Mouse (Mus musculus) forebrain, embryonic 14.5 days (tissue): ENCODE measurements at regions not wholly inside any gene's neighbourhood (a gene's known extent, or its start where the extent isn't known, plus 50 kb on each side); places are given as distances from the start of the nearest gene placed in this dataset.
"Not testable (repeated sequence)": the region's sequence is repeated elsewhere in the genome, so short reads cannot be mapped to it uniquely, and the experiment has no call there.

Experiments used
- ATAC-seq: fragments of 200-750 bp; cut with Nextera tagmentation; 2 replicates; pipeline ENCODE4 v1.8.0; 2017; ENCODE audit warnings: mild to moderate bottlenecking, moderate library complexity
- DNase-seq: peaks from one replicate; pipeline ENCODE4 v3.0.0-alpha.2; 2015; ENCODE audit warnings: low spot score
- H3K27ac ChIP-seq: fragments of 300-500 bp; sonication (generic); 2 replicates; pipeline ENCODE4 v1.5.1; 2014; ENCODE audit warnings: low read depth, mild to moderate bottlenecking, control low read depth, low read length, moderate library complexity
- H3K27me3 ChIP-seq: fragments of 300-500 bp; sonication (generic); replicated peaks from 2 replicates; pipeline ENCODE4 v1.6.1; 2014; ENCODE audit warnings: low read length, control low read depth, mixed read lengths; ENCODE audit not compliant: control insufficient read depth, insufficient read depth
- H3K36me3 ChIP-seq: fragments of 300-500 bp; sonication (generic); 2 replicates; pipeline ENCODE4 v1.6.1; 2014; ENCODE audit warnings: low read length, control low read depth; ENCODE audit not compliant: control insufficient read depth, insufficient read depth
- H3K4me1 ChIP-seq: fragments of 300-500 bp; sonication (generic); 2 replicates; pipeline ENCODE4 v1.6.1; 2014; ENCODE audit warnings: antibody characterized with exemption, low read length, control low read depth; ENCODE audit not compliant: control insufficient read depth, insufficient read depth
- H3K4me2 ChIP-seq: fragments of 300-500 bp; sonication (generic); 2 replicates; pipeline ENCODE4 v1.6.1; 2014; ENCODE audit warnings: mild to moderate bottlenecking, control low read depth, low read length
- H3K4me3 ChIP-seq: fragments of 300-500 bp; sonication (generic); 2 replicates; pipeline ENCODE4 v1.5.1; 2014; ENCODE audit warnings: low read depth, low read length, control low read depth
- H3K9ac ChIP-seq: fragments of 300-500 bp; sonication (generic); 2 replicates; pipeline ENCODE4 v1.6.1; 2014; ENCODE audit warnings: mild to moderate bottlenecking, low read length, control low read depth, moderate library complexity
- H3K9me3 ChIP-seq: fragments of 300-500 bp; sonication (generic); replicated peaks from 2 replicates; pipeline ENCODE4 v1.6.1; 2016; ENCODE audit warnings: low read length, control low read depth, mixed read lengths; ENCODE audit not compliant: control insufficient read depth
- WGBS: fragments of 180-500 bp; shearing (Covaris S2); extraction: QIAGEN DNeasy Blood & Tissue Kit; methylation state at CpG from one replicate; pipeline ENCODE4 v1.1.7; 2014; 5-methylcytosine and 5-hydroxymethylcytosine counted together

GRCm38 (mm10) chr7:125152281-125152680 lies 292.2 kb upstream of the Kdm8 start:
- H3K9ac ChIP-seq, result no peak overlapping the region
- H3K36me3 ChIP-seq, result no peaks in the 10 kb centered on the region
- no peak for ATAC-seq
- H3K4me2 ChIP-seq, result no peak overlapping the region
- no peaks in the 10 kb centered on the region for H3K9me3 ChIP-seq
- no peak for DNase-seq
- WGBS, result 79% methylated on average over 5 of the region's 5 CpGs
- H3K4me3 ChIP-seq, result no peak overlapping the region
- H3K27ac ChIP-seq, result no peak overlapping the region
- no peaks in the 10 kb centered on the region for H3K27me3 ChIP-seq
- no peaks in the 10 kb centered on the region for H3K4me1 ChIP-seq

GRCm38 (mm10) chr7:125155291-125155690 lies 289.2 kb upstream of the Kdm8 start:
- no peak overlapping the region for H3K9ac ChIP-seq
- 60% methylated on average over 2 of the region's 2 CpGs for WGBS
- no peak overlapping the region for H3K4me3 ChIP-seq
- no peak for ATAC-seq
- no peaks in the 10 kb centered on the region for H3K9me3 ChIP-seq
- no peak overlapping the region for H3K27ac ChIP-seq
- DNase-seq, result no peak
- H3K36me3 ChIP-seq, result no peaks in the 10 kb centered on the region
- H3K4me1 ChIP-seq, result no peaks in the 10 kb centered on the region
- H3K4me2 ChIP-seq, result no peak overlapping the region
- H3K27me3 ChIP-seq, result no peaks in the 10 kb centered on the region

GRCm38 (mm10) chr7:125166881-125167351 lies 277.6 kb upstream of the Kdm8 start:
- DNase-seq (peak; percentile 79), ATAC-seq (peak; percentile 55; the same call in 1 of the 2 replicates)
- Histone ChIP-seq H3K27ac (no peak overlapping the region), H3K36me3 (no peaks in the 10 kb centered on the region), H3K9me3 (no peaks in the 10 kb centered on the region), H3K4me1 (no peaks in the 10 kb centered on the region), H3K9ac (no peak overlapping the region), H3K27me3 (no peaks in the 10 kb centered on the region), H3K4me3 (no peak overlapping the region), H3K4me2 (no peak overlapping the region)
- 46% methylated on average over 19 of the region's 19 CpGs for WGBS

- no peak overlapping the region for H3K27ac ChIP-seq
- DNase-seq (no peak), ATAC-seq (no peak)
- no peak overlapping the region for H3K4me2 ChIP-seq
- H3K27me3 ChIP-seq, result no peaks in the 10 kb centered on the region
- H3K4me3 ChIP-seq, result no peak overlapping the region
- H3K36me3 ChIP-seq, result no peaks in the 10 kb centered on the region
- no peaks in the 10 kb centered on the region for H3K9me3 ChIP-seq
- H3K9ac ChIP-seq, result no peak overlapping the region
- 81% methylated on average over 4 of the region's 4 CpGs for WGBS
- no peaks in the 10 kb centered on the region for H3K4me1 ChIP-seq
These were observed 276.8 kb upstream of the Kdm8 start for GRCm38 (mm10) chr7:125167666-125168065.

GRCm38 (mm10) chr7:125181548-125181947 lies 262.9 kb upstream of the Kdm8 start:
- H3K9ac ChIP-seq, result no peak overlapping the region
- no peaks in the 10 kb centered on the region for H3K36me3 ChIP-seq
- 79% methylated on average over 3 of the region's 3 CpGs for WGBS
- H3K4me3 ChIP-seq, result no peak overlapping the region
- ATAC-seq (peak; percentile 56; the same call in 1 of the 2 replicates), DNase-seq (peak; percentile 71)
- no peak overlapping the region for H3K27ac ChIP-seq
- no peaks in the 10 kb centered on the region for H3K4me1 ChIP-seq
- H3K9me3 ChIP-seq, result no peaks in the 10 kb centered on the region
- no peak overlapping the region for H3K4me2 ChIP-seq
- H3K27me3 ChIP-seq, result no peaks in the 10 kb centered on the region; the same call in 1 of the 2 replicates

GRCm38 (mm10) chr7:125182266-125182665 lies 262.2 kb upstream of the Kdm8 start:
- DNase-seq, result no peak
- no peak for ATAC-seq
- Histone ChIP-seq H3K4me1 (no peaks in the 10 kb centered on the region), H3K4me2 (no peak overlapping the region), H3K9me3 (no peaks in the 10 kb centered on the region), H3K27me3 (no peaks in the 10 kb centered on the region; the same call in 1 of the 2 replicates), H3K36me3 (no peaks in the 10 kb centered on the region), H3K4me3 (no peak overlapping the region), H3K9ac (no peak overlapping the region), H3K27ac (no peak overlapping the region)
- 86% methylated on average over 4 of the region's 4 CpGs for WGBS

GRCm38 (mm10) chr7:125183011-125183410 lies 261.5 kb upstream of the Kdm8 start:
- H3K9ac ChIP-seq, H3K4me1 ChIP-seq, DNase-seq, H3K27me3 ChIP-seq, H3K27ac ChIP-seq, ATAC-seq, H3K36me3 ChIP-seq, H3K4me3 ChIP-seq, H3K4me2 ChIP-seq, H3K9me3 ChIP-seq: not testable (repeated sequence)
- WGBS, result 83% methylated on average over 4 of the region's 4 CpGs

- Histone ChIP-seq H3K36me3 (no peaks in the 10 kb centered on the region), H3K4me3 (no peak overlapping the region), H3K4me2 (no peak overlapping the region), H3K9ac (no peak overlapping the region), H3K4me1 (no peaks in the 10 kb centered on the region), H3K27me3 (no peaks in the 10 kb centered on the region; the same call in 1 of the 2 replicates), H3K27ac (no peak overlapping the region), H3K9me3 (no peaks in the 10 kb centered on the region)
- DNase-seq (peak; percentile 91), ATAC-seq (peak; percentile 89)
- WGBS, result 25% methylated on average over 13 of the region's 13 CpGs
These were observed 259.3 kb upstream of the Kdm8 start for GRCm38 (mm10) chr7:125185037-125185679.

GRCm38 (mm10) chr7:125187011-125187740 lies 257.3 kb upstream of the Kdm8 start:
- no peaks in the 10 kb centered on the region for H3K36me3 ChIP-seq
- H3K9ac ChIP-seq, result no peak overlapping the region
- H3K27ac ChIP-seq, result no peak overlapping the region
- no peaks in the 10 kb centered on the region; the same call in 1 of the 2 replicates for H3K27me3 ChIP-seq
- ATAC-seq (no peak), DNase-seq (no peak)
- WGBS, result 86% methylated on average over 10 of the region's 10 CpGs
- H3K4me3 ChIP-seq, result no peak overlapping the region
- H3K4me2 ChIP-seq, result no peak overlapping the region
- no peaks in the 10 kb centered on the region for H3K9me3 ChIP-seq
- H3K4me1 ChIP-seq, result no peaks in the 10 kb centered on the region
